Mouse (Mus musculus): Measurements from ENCODE around the gene Pdp2. TPM values are rescaled to one million over a fixed set of nuclear protein-coding genes. Genes with fewer than 3 reads are reported as not detected.

Gene Pdp2
- total RNA-seq, 1 experiment: 13.5 TPM

- no peak for DNase-seq (ENCODE audit: low read depth, low spot score)
- Histone ChIP-seq H3K27ac (ENCODE audit: insufficient read depth, low read depth, low read length, poor library complexity, severe bottlenecking) (no peak overlapping the region), H3K36me3 (ENCODE audit: control insufficient read depth, insufficient read depth, low read length, poor library complexity, severe bottlenecking) (peaks cover 24% of the 10 kb centered on the region), H3K4me3 (ENCODE audit: insufficient read depth in 1 of 2, low read depth in 1 of 2, low read length in 2 of 2, poor library complexity in 1 of 2, severe bottlenecking in 1 of 2) (no peak overlapping the region), H3K4me1 (ENCODE audit: control insufficient read depth in 2 of 2, insufficient read depth in 2 of 2, low read length in 2 of 2, poor library complexity in 1 of 2) (peaks cover 8% of the 10 kb centered on the region in 2 experiments; a peak in 3 of 4 replicates), H3K9ac (ENCODE audit: insufficient read depth, low read depth, low read length, poor library complexity, severe bottlenecking) (no peak overlapping the region), H3K9me3 (ENCODE audit: control insufficient read depth, insufficient read depth, low read depth, low read length) (no peaks in the 10 kb centered on the region)
- in situ Hi-C loops (cut with MboI; ENCODE audit: low sequenced_read_pairs in 2 of 2, unreplicated experiment in 2 of 2): no loop called here
- TF ChIP-seq CHD2 (IDR thresholded peaks at IDR 0.05; ENCODE audit: low read depth, low read length) (no peak), ZC3H11A (IDR thresholded peaks at IDR 0.05; ENCODE audit: borderline replicate concordance, low read depth, low read length) (no peak), MAFK (IDR thresholded peaks at IDR 0.05; ENCODE audit: insufficient read depth, low read depth, low read length) (no peak)
These were observed 2.5 kb downstream of the Pdp2 start for GRCm38 (mm10) chr8:104593536-104594325.

GRCm38 (mm10) chr8:104594611-104595362 lies 3.5 kb downstream of the Pdp2 start:
- Histone ChIP-seq H3K9ac (ENCODE audit: insufficient read depth, low read depth, low read length, poor library complexity, severe bottlenecking) (no peak overlapping the region), H3K36me3 (ENCODE audit: control insufficient read depth, insufficient read depth, low read length, poor library complexity, severe bottlenecking) (peaks cover 27% of the 10 kb centered on the region), H3K9me3 (ENCODE audit: control insufficient read depth, insufficient read depth, low read depth, low read length) (no peaks in the 10 kb centered on the region), H3K27ac (ENCODE audit: insufficient read depth, low read depth, low read length, poor library complexity, severe bottlenecking) (no peak overlapping the region), H3K4me1 (ENCODE audit: control insufficient read depth in 2 of 2, insufficient read depth in 2 of 2, low read length in 2 of 2, poor library complexity in 1 of 2) (peaks cover 8% of the 10 kb centered on the region in 2 experiments; a peak in 3 of 4 replicates), H3K4me3 (ENCODE audit: insufficient read depth in 1 of 2, low read depth in 1 of 2, low read length in 2 of 2, poor library complexity in 1 of 2, severe bottlenecking in 1 of 2) (no peak overlapping the region)
- TF ChIP-seq MAFK (IDR thresholded peaks at IDR 0.05; ENCODE audit: insufficient read depth, low read depth, low read length) (no peak), HCFC1 (IDR thresholded peaks at IDR 0.05; ENCODE audit: borderline replicate concordance, insufficient read depth, low read length) (no peak), CHD2 (IDR thresholded peaks at IDR 0.05; ENCODE audit: low read depth, low read length) (no peak), ZNF384 (IDR thresholded peaks at IDR 0.05; ENCODE audit: low read depth, low read length) (no peak)
- in situ Hi-C loops (cut with MboI; ENCODE audit: low sequenced_read_pairs in 2 of 2, unreplicated experiment in 2 of 2): no loop called here
- DNase-seq (ENCODE audit: low read depth, low spot score): no peak

- Histone ChIP-seq H3K36me3 (ENCODE audit: control insufficient read depth, insufficient read depth, low read length, poor library complexity, severe bottlenecking) (peaks cover 27% of the 10 kb centered on the region), H3K27ac (ENCODE audit: insufficient read depth, low read depth, low read length, poor library complexity, severe bottlenecking) (no peak overlapping the region), H3K4me1 (ENCODE audit: control insufficient read depth in 2 of 2, insufficient read depth in 2 of 2, low read length in 2 of 2, poor library complexity in 1 of 2) (peaks cover 4 to 5% of the 10 kb centered on the region in 2 experiments), H3K4me3 (ENCODE audit: insufficient read depth in 1 of 2, low read depth in 1 of 2, low read length in 2 of 2, poor library complexity in 1 of 2, severe bottlenecking in 1 of 2) (no peak overlapping the region), H3K9me3 (ENCODE audit: control insufficient read depth, insufficient read depth, low read depth, low read length) (no peaks in the 10 kb centered on the region), H3K9ac (ENCODE audit: insufficient read depth, low read depth, low read length, poor library complexity, severe bottlenecking) (no peak overlapping the region)
- in situ Hi-C loops (cut with MboI; ENCODE audit: low sequenced_read_pairs in 2 of 2, unreplicated experiment in 2 of 2): no loop called here
- no peak for DNase-seq (ENCODE audit: low read depth, low spot score)
- TF ChIP-seq ZNF384 (IDR thresholded peaks at IDR 0.05; ENCODE audit: low read depth, low read length): no peak
- TF ChIP-seq ZC3H11A (IDR thresholded peaks at IDR 0.05; ENCODE audit: borderline replicate concordance, low read depth, low read length): no peak
- peak; percentile 66; the same call in 1 of the 2 replicates for TF ChIP-seq MAFK (IDR thresholded peaks at IDR 0.05; ENCODE audit: insufficient read depth, low read depth, low read length)
- no peak for TF ChIP-seq CHD2 (IDR thresholded peaks at IDR 0.05; ENCODE audit: low read depth, low read length)
These were observed 4.7 kb downstream of the Pdp2 start for GRCm38 (mm10) chr8:104595773-104596536.

- H3K27ac ChIP-seq (ENCODE audit: insufficient read depth, low read depth, low read length, poor library complexity, severe bottlenecking): no peak overlapping the region
- H3K4me3 ChIP-seq (ENCODE audit: insufficient read depth in 1 of 2, low read depth in 1 of 2, low read length in 2 of 2, poor library complexity in 1 of 2, severe bottlenecking in 1 of 2): no peak overlapping the region
- H3K4me1 ChIP-seq (ENCODE audit: control insufficient read depth in 2 of 2, insufficient read depth in 2 of 2, low read length in 2 of 2, poor library complexity in 1 of 2): peaks cover 3 to 9% of the 10 kb centered on the region in 2 experiments; a peak in 2 of 4 replicates
- peaks cover 27% of the 10 kb centered on the region for H3K36me3 ChIP-seq (ENCODE audit: control insufficient read depth, insufficient read depth, low read length, poor library complexity, severe bottlenecking)
- in situ Hi-C loops (cut with MboI; ENCODE audit: low sequenced_read_pairs in 2 of 2, unreplicated experiment in 2 of 2): no loop called here
- H3K9me3 ChIP-seq (ENCODE audit: control insufficient read depth, insufficient read depth, low read depth, low read length): no peaks in the 10 kb centered on the region
- H3K9ac ChIP-seq (ENCODE audit: insufficient read depth, low read depth, low read length, poor library complexity, severe bottlenecking): no peak overlapping the region
- no peak for DNase-seq (ENCODE audit: low read depth, low spot score)
- TF ChIP-seq MAFK (IDR thresholded peaks at IDR 0.05; ENCODE audit: insufficient read depth, low read depth, low read length): no peak
- TF ChIP-seq HCFC1 (IDR thresholded peaks at IDR 0.05; ENCODE audit: borderline replicate concordance, insufficient read depth, low read length): no peak
- TF ChIP-seq CHD2 (IDR thresholded peaks at IDR 0.05; ENCODE audit: low read depth, low read length): no peak
- TF ChIP-seq ZC3H11A (IDR thresholded peaks at IDR 0.05; ENCODE audit: borderline replicate concordance, low read depth, low read length): no peak
- TF ChIP-seq ZNF384 (IDR thresholded peaks at IDR 0.05; ENCODE audit: low read depth, low read length): no peak
These were observed 6.4 kb downstream of the Pdp2 start for GRCm38 (mm10) chr8:104597656-104598055.

Measured in ES-E14 (cell line).